Mouse (Mus musculus): ENCODE results near the gene Macrod1.
A peak's percentile ranks its signal among the peaks of the same experiment; 100 is the strongest.

Gene Macrod1

GRCm38 (mm10) chr19:7172051-7172866 is 115.6 kb downstream of the Macrod1 start:
- DNase-seq, result no peak

GRCm38 (mm10) chr19:7176041-7176696 is 119.6 kb downstream of the Macrod1 start:
- DNase-seq, result peak; percentile 87

GRCm38 (mm10) chr19:7177804-7178511 is 121.3 kb downstream of the Macrod1 start:
- DNase-seq, result no peak

- peak; percentile 86 for DNase-seq
Measured at GRCm38 (mm10) chr19:7178841-7179452, 122.3 kb downstream of the Macrod1 start.

GRCm38 (mm10) chr19:7180756-7181405 is 124.3 kb downstream of the Macrod1 start:
- DNase-seq, result peak; percentile 92

GRCm38 (mm10) chr19:7181496-7181895 is 124.9 kb downstream of the Macrod1 start:
- DNase-seq, result peak; percentile 82

- DNase-seq, result peak; percentile 92
Measured at GRCm38 (mm10) chr19:7182273-7182949, 125.8 kb downstream of the Macrod1 start.

- DNase-seq, result no peak
Measured at GRCm38 (mm10) chr19:7183419-7183818, 126.8 kb downstream of the Macrod1 start.

- peak; percentile 73 for DNase-seq
Measured at GRCm38 (mm10) chr19:7185059-7185458, 128.4 kb downstream of the Macrod1 start.

- DNase-seq, result peak; percentile 81
Measured at GRCm38 (mm10) chr19:7185715-7186291, 129.2 kb downstream of the Macrod1 start.

GRCm38 (mm10) chr19:7187157-7187556 is 130.5 kb downstream of the Macrod1 start:
- DNase-seq, result peak; percentile 79

GRCm38 (mm10) chr19:7189026-7189425 is 132.4 kb downstream of the Macrod1 start:
- DNase-seq, result no peak

- DNase-seq, result no peak
Measured at GRCm38 (mm10) chr19:7190986-7191385, 134.4 kb downstream of the Macrod1 start.

GRCm38 (mm10) chr19:7191639-7192038 is 135.0 kb downstream of the Macrod1 start:
- DNase-seq, result no peak

- DNase-seq, result no peak
Measured at GRCm38 (mm10) chr19:7192561-7192967, 136.0 kb downstream of the Macrod1 start.

- DNase-seq, result peak; percentile 94
Measured at GRCm38 (mm10) chr19:7195900-7196728, 139.5 kb downstream of the Macrod1 start.

- DNase-seq, result peak; percentile 94
Measured at GRCm38 (mm10) chr19:7196741-7197270, 140.2 kb downstream of the Macrod1 start.

- DNase-seq, result no peak
Measured at GRCm38 (mm10) chr19:7197445-7197844, 140.8 kb downstream of the Macrod1 start.

- peak; percentile 90 for DNase-seq
Measured at GRCm38 (mm10) chr19:7199089-7199488, 142.5 kb downstream of the Macrod1 start.

- DNase-seq, result no peak
Measured at GRCm38 (mm10) chr19:7200427-7200826, 143.8 kb downstream of the Macrod1 start.
